Mouse (Mus musculus) G1E (cell line): ENCODE measurements at regions not wholly inside any gene's neighbourhood (a gene's known extent, or its start where the extent isn't known, plus 50 kb on each side); places are given as distances from the start of the nearest gene placed in this dataset.

Experiments used
- ATAC-seq: 2 replicates; pipeline ENCODE4 v1.8.0; 2016; ENCODE audit warnings: mild to moderate bottlenecking; ENCODE audit not compliant: insufficient number of reproducible peaks, poor library complexity, low FRiP score, severe bottlenecking; ENCODE audit errors: extremely low read depth
- DNase-seq: peaks from one replicate; pipeline ENCODE4 v3.0.0; 2012; ENCODE audit warnings: low spot score
- H3K27me3 ChIP-seq: 2 replicates; pipeline ENCODE4 v1.6.1; 2012; ENCODE audit warnings: mild to moderate bottlenecking, low read length, inconsistent platforms; ENCODE audit not compliant: insufficient read depth
- H3K36me3 ChIP-seq: replicated peaks from 2 replicates; pipeline ENCODE3; 2012; ENCODE audit warnings: mild to moderate bottlenecking, inconsistent platforms
- H3K4me1 ChIP-seq: 2 replicates; pipeline ENCODE4 v1.6.1; 2012; ENCODE audit warnings: low read depth, low read length, inconsistent platforms, mixed read lengths; ENCODE audit not compliant: insufficient read depth
- H3K4me3 ChIP-seq: 2 replicates; pipeline ENCODE4 v1.5.1; 2012; ENCODE audit warnings: low read depth, mild to moderate bottlenecking, inconsistent platforms, low read length, moderate library complexity, mixed read lengths
- H3K9me3 ChIP-seq: replicated peaks from 2 replicates; pipeline ENCODE4 v1.6.1; 2012; ENCODE audit warnings: inconsistent platforms
- CTCF ChIP-seq: IDR thresholded peaks from 2 replicates; pipeline ENCODE4 v1.5.1; 2012; ENCODE audit warnings: low read depth, low read length, inconsistent platforms, mixed read lengths
- GATA1 ChIP-seq: IDR thresholded peaks from 2 replicates; pipeline ENCODE4 v1.6.1; 2012; ENCODE audit warnings: borderline replicate concordance, low read length, inconsistent platforms, mixed read lengths
- GATA2 ChIP-seq: IDR thresholded peaks from 2 replicates; pipeline ENCODE4 v1.6.1; 2012; ENCODE audit warnings: low read depth, low read length, inconsistent platforms, borderline replicate concordance
- POLR2AphosphoS5 ChIP-seq: IDR thresholded peaks from 2 replicates; pipeline ENCODE4 v1.6.1; 2012; ENCODE audit warnings: low read depth, low read length, inconsistent platforms; ENCODE audit not compliant: insufficient replicate concordance
- TAL1 ChIP-seq: conservative IDR thresholded peaks from 2 replicates; pipeline ENCODE4 v1.6.1; 2012; ENCODE audit warnings: low read depth, low read length, inconsistent platforms, mixed read lengths

DNA sequence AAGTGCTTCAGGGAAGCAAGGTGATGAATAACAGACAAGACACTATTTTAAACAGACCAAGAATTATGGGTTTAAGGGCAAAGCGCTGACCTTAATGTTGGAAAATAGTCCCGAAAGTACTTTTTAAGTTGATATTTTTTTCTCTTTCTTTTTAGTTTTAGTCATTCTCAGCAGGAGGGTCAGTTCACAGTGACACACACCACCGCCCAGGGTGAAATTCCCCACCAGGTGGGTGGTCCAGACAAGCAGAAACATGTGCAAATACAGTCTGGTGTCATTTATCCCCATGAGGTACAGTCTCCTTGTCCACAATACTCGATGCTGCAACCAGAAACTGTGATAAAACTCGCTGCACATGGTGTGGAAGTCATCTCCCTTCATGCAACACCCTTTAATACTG is 435.5 kb downstream of the Fat4 start:
- TF ChIP-seq CTCF (no peak), POLR2AphosphoS5 (no peak), TAL1 (no peak), GATA1 (no peak), GATA2 (no peak)
- no peaks in the 10 kb centered on the region for H3K9me3 ChIP-seq
- DNase-seq: no peak
- no peaks in the 10 kb centered on the region for H3K27me3 ChIP-seq
- ATAC-seq: no peak
- H3K4me1 ChIP-seq: no peaks in the 10 kb centered on the region
- no peak overlapping the region for H3K4me3 ChIP-seq
- H3K36me3 ChIP-seq: no peaks in the 10 kb centered on the region

GRCm38 (mm10) chr3:39335612-39336230 is 449.0 kb downstream of the Fat4 start:
- Histone ChIP-seq H3K4me3 (no peak overlapping the region), H3K27me3 (no peaks in the 10 kb centered on the region), H3K4me1 (no peaks in the 10 kb centered on the region), H3K9me3 (no peaks in the 10 kb centered on the region), H3K36me3 (no peaks in the 10 kb centered on the region)
- ATAC-seq: no peak
- TF ChIP-seq GATA1 (no peak), TAL1 (no peak), CTCF (no peak), POLR2AphosphoS5 (no peak), GATA2 (no peak)
- DNase-seq: no peak

- H3K36me3 ChIP-seq: no peaks in the 10 kb centered on the region
- DNase-seq: no peak
- no peak overlapping the region for H3K4me3 ChIP-seq
- no peak for ATAC-seq
- H3K9me3 ChIP-seq: no peaks in the 10 kb centered on the region
- H3K27me3 ChIP-seq: no peaks in the 10 kb centered on the region
- TF ChIP-seq TAL1 (no peak), GATA2 (no peak), POLR2AphosphoS5 (no peak), CTCF (no peak), GATA1 (no peak)
- H3K4me1 ChIP-seq: no peaks in the 10 kb centered on the region
These were observed 454.5 kb downstream of the Fat4 start for GRCm38 (mm10) chr3:39341161-39341687.

DNA sequence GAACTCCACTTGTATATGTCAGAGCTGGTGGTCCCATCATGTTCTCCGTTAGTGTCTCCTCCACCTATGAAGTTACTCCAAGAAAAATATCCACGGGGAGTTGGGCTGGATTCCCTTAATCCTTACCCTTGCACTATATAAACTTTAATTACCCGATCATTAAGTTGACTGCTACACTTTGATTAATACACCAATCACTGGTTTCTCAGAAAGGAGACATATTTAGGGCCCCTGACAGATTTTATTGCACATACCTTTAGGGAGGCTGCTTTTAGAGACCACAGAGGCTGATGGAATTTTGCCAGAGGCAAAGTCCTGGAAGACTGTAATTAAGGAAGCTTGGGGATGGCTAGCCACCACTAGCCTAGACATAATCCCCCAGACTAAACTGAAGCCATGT is 457.3 kb downstream of the Fat4 start:
- Histone ChIP-seq H3K4me3 (no peak overlapping the region), H3K27me3 (no peaks in the 10 kb centered on the region), H3K4me1 (no peaks in the 10 kb centered on the region), H3K36me3 (no peaks in the 10 kb centered on the region), H3K9me3 (no peaks in the 10 kb centered on the region; the same call in 1 of the 2 replicates)
- ATAC-seq: no peak
- TF ChIP-seq GATA2 (no peak), CTCF (no peak), POLR2AphosphoS5 (no peak), TAL1 (no peak), GATA1 (no peak)
- no peak for DNase-seq

DNA sequence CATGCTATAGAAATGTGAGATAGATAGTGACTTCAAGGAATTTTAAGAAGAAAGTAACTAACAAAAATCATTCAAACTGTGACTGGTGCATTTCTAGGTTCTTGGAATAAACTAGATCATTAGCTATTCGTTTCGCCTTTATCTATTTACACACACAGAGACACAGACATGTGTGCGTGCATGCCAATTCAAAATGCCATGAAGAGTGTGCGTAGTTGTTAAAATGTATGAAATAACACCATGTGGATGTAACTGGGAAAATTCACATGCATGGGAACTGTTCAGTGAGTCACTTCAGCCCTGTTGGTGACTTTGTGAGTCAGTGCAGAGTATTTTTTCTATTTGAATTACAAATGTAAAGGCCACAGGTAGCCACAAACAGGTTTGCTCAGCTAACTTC is 460.8 kb downstream of the Fat4 start:
- TF ChIP-seq POLR2AphosphoS5 (no peak), GATA2 (no peak), GATA1 (no peak), TAL1 (no peak), CTCF (no peak)
- Histone ChIP-seq H3K9me3 (no peaks in the 10 kb centered on the region; the same call in 1 of the 2 replicates), H3K27me3 (no peaks in the 10 kb centered on the region), H3K4me1 (no peaks in the 10 kb centered on the region), H3K36me3 (no peaks in the 10 kb centered on the region), H3K4me3 (no peak overlapping the region)
- no peak for ATAC-seq
- DNase-seq: no peak

DNA sequence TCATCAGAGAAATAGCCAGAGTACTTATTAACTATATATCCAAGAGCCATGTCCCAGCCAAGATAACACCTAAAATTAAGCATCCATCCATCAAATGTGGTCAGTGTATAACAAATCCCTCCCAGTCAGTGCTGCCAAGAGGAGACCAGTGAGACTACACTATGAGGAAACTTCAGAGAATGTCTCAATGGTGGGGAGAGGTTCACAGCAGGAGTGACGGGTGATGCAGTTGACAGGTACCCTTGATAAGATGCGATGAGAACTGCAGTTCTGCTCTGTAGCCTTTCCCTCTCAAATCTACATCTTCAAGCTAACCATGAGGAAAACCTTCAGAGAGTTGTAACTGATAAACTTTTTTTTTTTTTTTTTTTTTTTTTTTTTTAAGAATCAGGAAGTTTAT is 470.3 kb downstream of the Fat4 start:
- no peak for DNase-seq
- no peak for ATAC-seq
- no peaks in the 10 kb centered on the region for H3K4me1 ChIP-seq
- no peak overlapping the region for H3K4me3 ChIP-seq
- H3K27me3 ChIP-seq: no peaks in the 10 kb centered on the region
- no peaks in the 10 kb centered on the region for H3K9me3 ChIP-seq
- H3K36me3 ChIP-seq: no peaks in the 10 kb centered on the region
- TF ChIP-seq GATA2 (no peak), GATA1 (no peak)
